Mouse (Mus musculus): Measurements from ENCODE around the gene Galp. TPM values are rescaled to one million over a fixed set of nuclear protein-coding genes. Genes with fewer than 3 reads are reported as not detected.
A peak's percentile ranks its signal among the peaks of the same experiment; 100 is the strongest.
"Not testable (repeated sequence)": the region's sequence is repeated elsewhere in the genome, so short reads cannot be mapped to it uniquely, and the experiment has no call there.

Gene Galp
- total RNA-seq (2022): not detected

DNA sequence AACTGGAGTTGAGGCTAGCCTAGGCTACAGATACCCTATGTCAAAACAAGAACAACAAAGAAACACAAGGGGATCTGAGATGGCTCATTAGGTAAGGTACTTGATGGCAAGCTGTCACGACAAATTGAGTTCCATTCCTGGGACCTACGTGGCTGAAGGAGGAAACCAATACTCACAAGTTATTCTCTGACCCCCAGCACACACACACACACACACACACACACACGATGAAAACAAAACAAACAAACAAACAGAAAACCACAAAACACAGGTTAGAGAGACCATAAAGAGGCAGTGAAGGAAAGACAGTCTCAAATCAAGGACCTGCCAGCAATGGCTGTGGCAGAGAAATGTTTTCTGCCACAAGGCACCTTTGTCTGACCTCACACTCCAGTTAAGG lies at the start of gene Galp:
Gene Galp (plus strand): TSS at position 301 of the 400 bp plus-strand sequence.
- no peak for DNase-seq

DNA sequence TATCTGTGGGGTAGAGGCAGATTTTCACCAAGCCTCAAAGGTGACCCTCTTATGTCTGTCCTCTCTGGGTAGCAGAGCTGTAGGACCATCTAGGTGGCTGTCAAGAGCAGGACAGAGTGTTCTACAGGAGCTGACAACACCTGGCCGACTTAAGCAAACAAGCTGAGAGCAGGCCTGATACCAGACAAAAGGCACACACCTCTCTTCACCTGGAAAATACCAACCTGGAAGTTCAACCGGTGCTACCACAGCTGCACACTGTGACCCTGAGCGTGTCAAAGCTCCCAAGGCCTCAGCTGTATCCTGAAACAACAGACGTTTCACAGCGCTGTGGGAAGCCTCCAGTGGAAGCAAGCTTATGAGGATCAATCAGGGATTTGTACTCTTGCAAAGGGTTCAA lies 49.2 kb upstream of the Galp start:
- DNase-seq: no peak

- no peak for DNase-seq
These were observed 45.6 kb upstream of the Galp start for GRCm38 (mm10) chr7:6151266-6151665.

- DNase-seq: no peak
These were observed 44.9 kb upstream of the Galp start for GRCm38 (mm10) chr7:6152036-6152435.

- peak; percentile 62 for DNase-seq
These were observed 43.8 kb upstream of the Galp start for GRCm38 (mm10) chr7:6153131-6153530.

DNA sequence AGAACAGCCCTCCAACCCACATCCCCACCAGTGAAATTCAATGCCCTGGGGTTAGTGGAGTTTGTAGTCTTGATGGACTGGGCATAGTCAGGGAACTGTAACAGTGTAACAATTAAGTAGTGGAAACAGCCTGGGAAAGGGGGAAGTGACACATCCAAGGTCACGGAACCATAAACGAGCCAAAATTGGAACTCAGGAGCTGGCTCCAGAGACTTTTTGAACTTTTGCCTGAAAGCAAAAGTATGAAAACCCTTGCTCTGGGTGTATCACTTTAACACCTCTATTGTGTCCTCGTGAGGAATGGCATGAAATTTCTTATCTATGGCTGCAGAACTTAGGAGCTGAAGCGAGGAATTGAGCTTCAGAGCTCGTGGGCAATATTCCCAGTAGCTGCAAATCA lies 42.7 kb upstream of the Galp start:
- no peak for DNase-seq

- DNase-seq: peak; percentile 88
These were observed 41.6 kb upstream of the Galp start for GRCm38 (mm10) chr7:6155031-6155872.

- peak; percentile 97 for DNase-seq
These were observed 40.9 kb upstream of the Galp start, which contains the start of gene Zfp787 for GRCm38 (mm10) chr7:6155901-6156411. TSS of gene Zfp787 (minus strand) at chr7:6155997.

DNA sequence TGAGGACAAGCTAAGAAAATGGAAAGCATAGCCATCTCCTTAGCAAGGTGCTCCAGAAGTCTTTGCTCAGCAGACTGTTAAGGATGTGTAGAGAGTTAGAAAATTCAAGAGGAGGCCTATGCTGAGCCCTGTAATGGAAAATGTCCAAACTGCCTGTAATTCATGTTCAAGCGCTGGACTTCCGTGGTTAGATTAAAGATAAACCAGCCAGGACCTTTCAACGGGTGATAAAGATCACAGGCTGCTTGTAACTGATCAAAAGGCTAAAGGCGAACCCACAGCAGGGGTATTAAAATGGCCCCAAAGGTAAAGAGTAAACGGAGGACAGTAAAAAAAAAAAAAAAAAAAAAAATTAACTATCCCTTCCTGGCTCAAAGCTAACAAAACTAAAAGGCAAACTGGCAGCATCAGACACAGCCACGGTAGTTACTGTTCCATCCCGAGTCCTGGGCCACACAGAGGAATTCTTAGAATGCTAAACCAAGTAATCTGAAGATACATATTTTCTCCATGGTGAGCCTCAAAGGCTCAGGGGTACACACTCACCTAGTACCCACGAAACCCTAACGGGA lies 39.9 kb upstream of the Galp start:
- DNase-seq: no peak

DNA sequence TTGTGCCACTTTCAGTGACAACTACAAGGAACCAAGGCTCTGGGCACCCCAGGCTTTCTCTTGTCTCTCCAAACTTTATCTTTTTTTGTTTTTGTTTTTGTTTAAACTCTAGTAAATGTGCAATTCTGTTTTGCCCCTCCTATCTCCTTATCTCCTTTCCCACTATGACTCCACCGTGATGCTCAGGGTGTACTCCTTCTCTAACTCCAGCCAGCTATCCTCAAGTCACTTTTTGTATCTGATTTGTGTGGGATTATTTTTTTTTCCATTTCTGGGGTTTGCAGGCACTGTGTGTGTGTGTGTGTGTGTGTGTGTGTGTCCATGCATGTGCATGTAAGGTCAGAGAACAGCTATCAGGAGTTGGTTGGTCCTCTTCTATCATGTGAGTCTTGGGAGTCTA lies 39.4 kb upstream of the Galp start:
- DNase-seq: no peak

GRCm38 (mm10) chr7:6159604-6160003 lies 37.3 kb upstream of the Galp start:
- DNase-seq: no peak

GRCm38 (mm10) chr7:6161541-6161940 lies 35.3 kb upstream of the Galp start:
- DNase-seq: no peak

DNA sequence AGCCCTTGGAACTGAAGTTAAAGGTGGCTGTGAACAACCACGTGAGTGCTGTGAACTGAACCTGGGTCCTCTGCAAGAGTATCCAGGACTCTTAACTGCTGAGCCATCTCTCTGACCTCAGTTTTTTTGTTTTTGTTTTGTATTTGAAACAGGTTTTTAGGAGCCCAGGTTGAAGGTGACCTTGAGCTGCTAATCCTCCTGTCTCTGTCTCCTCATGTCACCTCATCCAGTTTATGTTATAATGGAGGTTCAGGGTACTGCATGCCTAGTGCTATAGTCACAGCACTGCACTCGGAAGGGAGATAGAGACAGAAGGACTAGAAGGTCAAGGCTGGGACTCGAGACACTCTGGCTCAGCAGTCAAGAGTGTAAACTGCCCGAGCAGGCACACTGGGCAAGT lies 34.7 kb upstream of the Galp start:
- no peak for DNase-seq

DNA sequence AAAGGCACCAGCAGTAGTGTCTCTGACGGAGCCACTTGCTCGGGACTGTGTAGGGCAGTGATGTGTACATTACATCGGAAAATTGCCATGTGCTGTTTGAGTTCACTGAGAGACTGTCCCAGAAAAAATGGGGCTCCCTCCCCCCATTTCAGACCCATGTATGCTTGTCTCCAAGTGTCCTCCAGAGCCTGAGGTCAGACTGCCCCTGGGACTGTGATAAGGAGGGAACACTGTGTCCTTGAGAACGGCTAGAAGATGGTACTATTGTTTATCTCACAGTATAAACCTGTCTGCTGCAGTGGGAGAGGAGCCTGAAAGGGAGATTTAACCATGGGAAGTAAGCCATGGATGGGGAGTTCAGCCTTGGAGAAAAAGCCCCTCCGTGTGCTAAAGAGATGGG lies 32.2 kb upstream of the Galp start:
- DNase-seq: no peak

- no peak for DNase-seq
These were observed 27.5 kb upstream of the Galp start for GRCm38 (mm10) chr7:6169403-6169802.

DNA sequence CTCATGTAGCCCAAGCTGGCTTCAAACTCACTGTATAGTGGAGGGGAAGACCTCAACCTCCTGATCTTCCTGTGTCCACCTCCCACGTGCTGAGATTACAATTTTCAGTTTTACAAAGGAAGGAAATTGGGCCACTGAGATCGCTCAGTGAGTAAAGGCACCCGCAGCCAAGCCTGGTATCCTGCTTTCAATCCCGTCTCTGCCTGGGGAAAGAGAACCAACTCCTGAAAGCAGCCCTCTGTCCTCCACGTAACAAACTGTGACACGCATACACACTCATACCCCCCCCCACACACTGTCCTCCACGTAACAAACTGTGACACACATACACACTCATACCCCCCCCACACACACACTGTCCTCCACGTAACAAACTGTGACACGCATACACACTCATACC lies 26.5 kb upstream of the Galp start:
- DNase-seq: no peak

DNA sequence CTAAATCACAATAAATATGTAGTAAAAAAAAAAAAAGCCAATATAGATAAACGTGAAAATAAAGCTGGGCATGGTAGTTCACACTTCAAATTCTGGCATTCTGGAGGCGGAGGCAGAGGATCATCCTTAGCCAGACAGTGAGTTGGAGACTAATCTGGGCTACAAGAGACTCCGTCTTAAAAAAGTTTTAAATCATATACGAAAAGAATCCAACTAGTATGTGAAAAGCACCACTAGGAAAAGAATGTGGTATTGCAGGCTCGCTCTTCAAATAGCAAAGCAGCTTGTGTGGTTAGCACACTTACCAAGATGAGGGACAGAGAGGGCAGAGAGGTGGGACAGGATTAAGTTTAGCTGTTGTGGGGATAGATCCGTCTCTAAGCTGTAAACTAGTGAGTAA lies 26.0 kb upstream of the Galp start:
- no peak for DNase-seq

- peak; percentile 76 for DNase-seq
These were observed 25.4 kb upstream of the Galp start for GRCm38 (mm10) chr7:6171444-6172005.

DNA sequence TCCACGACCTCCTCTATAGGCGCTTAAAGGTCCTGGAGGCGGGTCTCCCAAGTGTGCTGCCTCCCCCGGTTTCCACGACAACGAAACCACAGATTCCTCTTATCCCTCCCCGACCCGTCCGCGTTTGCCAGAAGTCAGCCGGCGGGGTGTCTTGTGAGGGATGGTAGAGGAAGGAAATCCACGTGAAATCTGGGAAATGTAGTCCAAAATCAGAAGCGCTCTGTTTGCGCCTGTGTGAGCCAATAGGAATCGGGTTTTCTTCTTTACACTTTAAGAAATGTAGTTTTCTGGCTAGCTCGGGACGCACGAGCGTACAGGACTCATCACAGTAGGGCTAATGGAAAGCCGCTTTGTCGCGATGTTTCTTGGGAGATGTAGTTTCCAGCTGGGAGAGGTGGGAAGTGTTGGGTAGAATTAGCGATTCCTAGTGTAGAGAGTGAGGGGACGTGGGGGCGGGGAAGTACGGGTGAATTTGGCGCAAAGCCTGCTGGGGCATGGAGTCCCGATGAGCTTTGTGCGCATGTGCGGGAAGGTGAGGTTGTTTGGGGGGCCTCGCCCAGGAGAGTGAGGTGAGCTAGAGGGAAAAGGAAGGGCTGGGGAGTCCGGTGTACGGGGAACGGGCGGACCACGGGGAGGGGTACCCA lies 24.8 kb upstream of the Galp start, which contains the start of gene Zfp444:
Gene Zfp444 (plus strand): TSS at position 221 of the 644 bp plus-strand sequence.
- DNase-seq: peak; percentile 98

DNA sequence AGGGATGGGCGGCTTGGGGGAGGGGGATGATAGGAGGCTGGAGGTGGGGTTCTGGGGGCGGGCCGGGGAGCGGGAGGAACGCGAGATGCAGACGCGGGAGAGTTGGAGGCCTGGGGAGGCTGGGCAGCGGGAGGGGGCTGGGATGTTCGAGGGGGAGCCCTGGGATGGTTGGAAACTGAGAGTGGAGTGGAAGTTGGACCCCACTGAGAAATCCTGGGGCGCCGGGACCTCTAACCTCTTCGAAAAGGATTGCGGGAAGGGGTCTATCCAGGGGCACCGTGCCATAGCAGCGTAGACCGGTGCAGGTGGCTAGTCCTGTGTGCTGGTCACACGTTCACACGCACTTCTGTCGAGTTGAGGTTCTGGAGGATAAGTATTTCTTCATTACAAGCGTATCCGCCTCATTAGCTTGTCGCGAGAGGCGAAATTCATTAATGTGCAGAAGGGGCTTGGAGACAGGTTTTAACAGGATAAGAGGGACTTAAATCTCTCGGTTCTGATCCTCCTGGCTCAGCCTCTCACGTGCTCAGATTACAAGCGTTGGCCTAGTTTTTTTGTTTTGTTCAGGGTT lies 24.1 kb upstream of the Galp start:
- peak; percentile 38 for DNase-seq

DNA sequence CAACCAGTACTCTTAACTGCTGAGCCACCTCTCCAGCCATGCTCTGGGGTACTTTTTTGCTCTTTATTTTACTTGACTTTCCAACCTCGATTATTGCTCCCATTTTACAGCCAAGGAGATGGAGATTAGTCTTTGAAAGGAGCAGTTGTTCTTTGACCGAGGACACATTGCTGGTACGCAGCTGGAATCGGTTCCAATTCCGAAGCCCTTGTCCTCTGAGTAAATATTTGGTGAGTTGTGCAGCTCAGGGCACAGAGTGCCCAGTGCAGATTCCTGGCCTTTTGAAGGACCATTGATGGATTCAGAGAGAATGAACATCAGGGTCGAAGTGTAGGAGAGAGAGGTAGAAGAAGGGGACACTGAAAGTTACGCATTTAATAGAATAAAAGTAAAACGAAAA lies 23.0 kb upstream of the Galp start:
- DNase-seq: no peak

DNA sequence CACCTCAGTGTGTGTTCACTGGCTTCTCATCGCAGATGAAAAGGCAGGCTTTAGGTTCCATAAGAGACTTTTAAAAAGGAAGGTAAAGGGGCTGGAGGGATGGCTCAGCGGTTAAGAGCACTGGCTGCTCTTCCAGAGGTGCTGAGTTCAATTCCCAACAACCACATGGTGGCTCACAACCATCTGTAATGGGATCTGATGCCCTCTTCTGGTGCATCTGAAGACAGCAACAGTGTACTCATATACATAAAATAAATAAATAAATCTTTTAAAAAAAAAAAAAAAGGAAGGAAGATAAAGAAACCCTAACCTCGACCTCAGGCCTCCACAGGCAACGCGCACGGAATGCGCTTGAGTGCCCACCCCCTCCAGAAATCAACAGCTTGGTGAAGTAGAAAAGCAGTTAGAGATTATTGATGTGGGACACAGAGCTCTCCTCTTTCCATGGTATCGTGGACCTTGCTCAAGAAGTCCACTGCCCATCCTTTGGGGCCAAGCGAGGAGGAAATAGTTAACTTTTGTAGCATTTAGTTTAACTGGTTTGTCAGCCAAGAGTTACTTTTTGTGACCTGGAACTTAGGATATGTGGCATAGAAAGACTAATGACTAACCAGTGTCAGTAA lies 22.4 kb upstream of the Galp start:
- DNase-seq: not testable (repeated sequence)

All from adrenal gland, adult 8-10 months (tissue).